Mouse (Mus musculus) kidney, embryonic 15.5 days (tissue): ENCODE results near the gene Rab7b. TPM values are rescaled to one million over a fixed set of nuclear protein-coding genes. Genes with fewer than 3 reads are reported as not detected.
A peak's percentile ranks its signal among the peaks of the same experiment; 100 is the strongest.

ENCODE experiments used
- ATAC-seq: fragments of 200-750 bp; cut with Nextera tagmentation; replicated peaks from 2 replicates; pipeline ENCODE4 v1.8.0; 2017; ENCODE audit warnings: moderate TSS enrichment; ENCODE audit not compliant: low FRiP score
- H3K27ac ChIP-seq: fragments of 300-500 bp; sonication (generic); 2 replicates; pipeline ENCODE4 v1.5.1; 2015; ENCODE audit warnings: mild to moderate bottlenecking, inconsistent platforms
- H3K27me3 ChIP-seq: fragments of 300-500 bp; sonication (generic); 2 replicates; pipeline ENCODE4 v1.6.1; 2015; ENCODE audit warnings: inconsistent platforms
- H3K36me3 ChIP-seq: fragments of 300-500 bp; sonication (generic); 2 replicates; pipeline ENCODE4 v1.6.1; 2015; ENCODE audit warnings: inconsistent platforms
- H3K4me1 ChIP-seq: fragments of 300-500 bp; sonication (generic); 2 replicates; pipeline ENCODE4 v1.6.1; 2015; ENCODE audit warnings: inconsistent platforms
- H3K4me2 ChIP-seq: fragments of 300-500 bp; sonication (generic); 2 replicates; pipeline ENCODE4 v1.6.1; 2015; ENCODE audit warnings: moderate library complexity, mild to moderate bottlenecking, inconsistent platforms
- H3K4me3 ChIP-seq: fragments of 300-500 bp; sonication (generic); replicated peaks from 2 replicates; pipeline ENCODE4 v1.5.1; 2015; ENCODE audit warnings: mild to moderate bottlenecking, inconsistent platforms
- H3K9ac ChIP-seq: fragments of 300-500 bp; sonication (generic); 2 replicates; pipeline ENCODE4 v1.6.1; 2015; ENCODE audit warnings: mild to moderate bottlenecking, inconsistent platforms
- H3K9me3 ChIP-seq: fragments of 300-500 bp; sonication (generic); replicated peaks from 2 replicates; pipeline ENCODE4 v1.6.1; 2016; ENCODE audit warnings: inconsistent platforms
- WGBS: fragments of 180-500 bp; shearing (Covaris S2); methylation state at CpG from one replicate; pipeline ENCODE4 v1.1.7; 2015; ENCODE audit warnings: mixed read lengths; 5-methylcytosine and 5-hydroxymethylcytosine counted together
- polyA plus RNA-seq: library from polyadenylated mRNA; unstranded; fragments of >200 nt; fragmentation: Nextera tagmentation; extraction: Ambion mirVana; gene quantifications from 2 replicates; pipeline ENCODE4 v1.2.1, GENCODE M21; 2015

Rab7b gene
- polyA plus RNA-seq = 2.4 and 2.6 TPM in 2 replicates

DNA sequence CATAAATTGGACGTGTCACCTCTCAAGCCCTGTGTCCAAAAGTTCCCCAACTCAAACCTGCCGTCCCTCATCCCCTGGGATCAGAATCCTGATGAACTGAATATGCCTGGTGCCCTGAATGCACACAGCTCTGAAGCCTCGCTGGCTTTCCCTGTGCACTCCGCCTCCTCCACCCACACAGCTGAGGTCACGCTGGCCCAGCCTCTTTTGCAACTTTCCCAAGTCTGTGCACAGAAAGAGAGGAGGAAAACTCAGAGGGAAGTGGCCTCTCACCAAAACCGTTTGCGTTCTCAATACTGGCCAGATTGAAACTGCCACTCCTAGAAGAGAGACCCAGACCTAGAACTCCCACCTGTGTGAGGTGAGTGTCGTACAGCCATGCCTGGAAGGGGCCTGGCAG is at the start of gene Rab7b:
Rab7b (plus strand) TSS at position 221 of the 400 bp plus-strand sequence.
- WGBS = 35% methylated on average over 8 of the region's 8 CpGs
- Histone ChIP-seq H3K4me1 (peaks cover 6% of the 10 kb centered on the region), H3K9ac (no peak within 1 kb of the TSS), H3K9me3 (no peaks in the 10 kb centered on the region), H3K4me2 (peak within 1 kb of the TSS; percentile 25; the same call in 1 of the 2 replicates), H3K27ac (no peak within 1 kb of the TSS), H3K27me3 (no peaks in the 10 kb centered on the region), H3K4me3 (no peak within 1 kb of the TSS), H3K36me3 (no peaks in the 10 kb centered on the region)
- ATAC-seq = no peak

DNA sequence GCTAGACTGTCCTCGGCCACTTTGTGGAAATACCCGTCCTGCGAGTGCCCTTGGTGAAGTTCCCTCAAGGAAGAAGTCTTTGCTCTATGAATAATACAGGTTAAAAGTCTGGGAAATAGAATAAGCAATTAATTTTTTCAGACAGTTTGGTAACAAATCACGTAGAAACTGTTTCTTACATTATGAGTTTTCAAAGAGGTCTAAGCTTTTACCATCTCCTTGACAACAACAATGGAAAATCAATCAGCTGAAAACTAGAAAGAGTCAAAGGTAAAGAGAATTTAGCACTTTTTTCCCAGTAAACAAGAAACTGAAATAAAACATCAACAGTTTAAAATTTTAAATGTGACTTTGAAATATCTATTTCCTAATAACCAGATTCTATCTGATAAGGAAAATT is 48.4 kb upstream of the Rab7b start:
- H3K36me3 ChIP-seq = no peaks in the 10 kb centered on the region
- WGBS = 80% methylated on average over 4 of the region's 4 CpGs

DNA sequence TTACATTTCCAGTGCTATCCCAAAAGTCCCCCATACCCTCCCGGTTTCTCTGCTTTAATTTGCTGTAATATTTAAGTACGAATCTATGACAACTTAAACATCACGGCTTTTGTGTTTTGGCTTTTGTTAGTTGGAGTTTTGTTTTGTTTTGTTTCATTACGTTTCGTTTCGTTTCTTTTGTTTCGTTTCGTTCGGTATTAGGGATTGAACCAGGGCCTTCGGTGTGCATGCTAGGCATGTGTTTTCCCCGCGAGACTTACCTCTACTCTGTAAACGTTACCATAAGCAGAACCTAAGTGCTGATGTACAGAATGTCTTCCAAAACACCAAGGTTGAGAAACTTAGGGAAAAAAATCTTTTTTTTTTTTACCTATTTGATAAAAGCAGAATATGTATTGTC is 46.9 kb upstream of the Rab7b start:
- no peaks in the 10 kb centered on the region for H3K27me3 ChIP-seq
- no peak overlapping the region for H3K4me2 ChIP-seq
- no peak overlapping the region for H3K4me3 ChIP-seq
- ATAC-seq = no peak
- no peaks in the 10 kb centered on the region for H3K9me3 ChIP-seq
- no peak overlapping the region for H3K27ac ChIP-seq
- H3K4me1 ChIP-seq = no peaks in the 10 kb centered on the region
- no peak overlapping the region for H3K9ac ChIP-seq
- no peaks in the 10 kb centered on the region for H3K36me3 ChIP-seq
- 92% methylated on average over 13 of the region's 13 CpGs for WGBS

More for the DNA sequence above, 48.4 kb upstream of the Rab7b start:
- H3K4me1 ChIP-seq = no peaks in the 10 kb centered on the region
- no peak overlapping the region for H3K4me2 ChIP-seq
- no peak overlapping the region for H3K4me3 ChIP-seq
- no peak overlapping the region for H3K9ac ChIP-seq
- H3K27ac ChIP-seq = no peak overlapping the region
- ATAC-seq = no peak
- no peaks in the 10 kb centered on the region for H3K9me3 ChIP-seq
- H3K27me3 ChIP-seq = no peaks in the 10 kb centered on the region

DNA sequence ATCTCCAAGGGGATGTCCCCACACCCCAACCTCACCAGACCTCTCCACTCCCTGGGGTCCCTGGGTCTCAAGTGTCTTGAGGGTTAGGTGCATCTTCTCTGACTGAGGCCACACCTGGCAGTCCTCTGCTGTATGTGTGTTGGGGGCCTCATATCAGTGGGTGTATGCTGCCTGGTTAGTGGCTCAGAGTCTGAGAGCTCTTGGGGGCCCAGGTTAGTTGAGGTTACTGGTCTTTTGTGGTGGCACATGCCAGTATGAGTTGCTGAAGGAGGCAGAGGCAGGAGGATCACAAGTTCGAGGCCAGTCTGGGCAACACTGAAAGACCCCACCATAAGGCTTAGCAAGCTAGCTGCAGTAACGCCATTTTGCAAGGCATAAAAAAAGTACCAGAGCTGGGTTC is 46.2 kb upstream of the Rab7b start:
- Histone ChIP-seq H3K36me3 (no peaks in the 10 kb centered on the region), H3K9me3 (no peaks in the 10 kb centered on the region), H3K9ac (no peak overlapping the region), H3K4me3 (no peak overlapping the region), H3K27ac (no peak overlapping the region), H3K4me1 (no peaks in the 10 kb centered on the region), H3K27me3 (no peaks in the 10 kb centered on the region), H3K4me2 (no peak overlapping the region)
- 95% methylated on average over 2 of the region's 2 CpGs for WGBS
- no peak for ATAC-seq

DNA sequence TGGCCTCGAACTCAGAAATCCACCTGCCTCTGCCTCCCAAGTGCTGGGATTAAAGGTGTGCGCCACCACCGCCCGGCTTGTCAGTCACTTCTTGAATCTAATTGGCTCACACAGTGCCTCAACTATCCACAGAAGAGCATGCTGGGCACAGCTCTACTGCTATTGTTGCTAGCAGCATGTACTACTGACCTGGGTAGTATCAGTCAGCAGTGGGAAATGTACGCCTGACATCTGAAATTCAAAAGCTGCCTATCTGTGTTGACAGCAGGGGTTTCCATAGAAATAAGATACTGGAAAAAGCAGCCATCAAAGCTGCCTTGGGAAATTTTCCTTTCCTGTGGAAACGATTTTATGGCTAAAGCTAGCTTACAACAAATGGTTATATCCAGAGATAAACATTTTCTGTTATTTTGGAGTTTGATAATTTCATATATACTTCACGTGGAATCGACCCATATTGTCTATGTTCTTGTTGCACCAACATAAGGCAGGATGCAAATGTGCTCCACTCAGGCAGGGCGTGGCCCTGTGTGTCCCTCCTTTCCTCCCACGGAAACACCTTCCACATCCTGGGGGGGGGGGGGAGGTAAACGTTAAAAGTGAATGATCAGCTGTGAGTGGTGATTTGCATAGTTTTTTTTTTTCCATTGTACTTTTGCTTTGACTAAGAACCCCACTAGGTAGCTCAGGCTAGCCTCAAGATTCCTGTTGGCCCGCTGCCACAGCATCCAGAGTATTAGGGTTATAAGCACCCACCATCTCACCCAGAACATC is 35.6 kb upstream of the Rab7b start:
- 79% methylated on average over 12 of the region's 12 CpGs for WGBS
- no peak overlapping the region for H3K4me2 ChIP-seq
- H3K4me1 ChIP-seq = peaks cover 7% of the 10 kb centered on the region
- no peak overlapping the region for H3K9ac ChIP-seq
- no peak overlapping the region for H3K27ac ChIP-seq
- no peaks in the 10 kb centered on the region for H3K36me3 ChIP-seq
- H3K9me3 ChIP-seq = no peaks in the 10 kb centered on the region
- no peak for ATAC-seq
- H3K4me3 ChIP-seq = no peak overlapping the region
- no peaks in the 10 kb centered on the region for H3K27me3 ChIP-seq

DNA sequence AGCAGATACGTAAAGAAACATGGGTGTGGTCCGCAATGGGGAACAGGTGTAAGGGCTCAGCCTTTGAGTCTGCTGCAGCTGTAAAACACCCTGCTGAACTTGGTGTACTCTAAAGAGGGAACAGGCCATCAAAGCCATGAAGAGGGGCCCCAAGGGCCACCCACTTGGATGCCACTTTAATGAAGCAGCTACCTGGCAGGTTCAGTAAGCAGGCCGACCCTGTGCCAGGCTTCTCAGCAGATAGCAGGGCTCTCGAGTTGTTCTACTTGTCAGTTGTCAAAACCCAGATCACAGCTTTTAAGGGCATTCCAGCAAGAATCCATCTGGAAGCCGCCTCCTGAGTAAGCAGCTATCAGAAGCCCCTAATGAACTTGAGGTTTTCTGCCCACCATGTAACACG is 32.9 kb upstream of the Rab7b start:
- Histone ChIP-seq H3K4me2 (no peak overlapping the region), H3K9ac (no peak overlapping the region), H3K4me3 (no peak overlapping the region), H3K27ac (no peak overlapping the region), H3K9me3 (no peaks in the 10 kb centered on the region), H3K36me3 (no peaks in the 10 kb centered on the region), H3K27me3 (no peaks in the 10 kb centered on the region), H3K4me1 (peaks cover 8% of the 10 kb centered on the region)
- ATAC-seq = no peak
- 82% methylated on average over 6 of the region's 6 CpGs for WGBS

DNA sequence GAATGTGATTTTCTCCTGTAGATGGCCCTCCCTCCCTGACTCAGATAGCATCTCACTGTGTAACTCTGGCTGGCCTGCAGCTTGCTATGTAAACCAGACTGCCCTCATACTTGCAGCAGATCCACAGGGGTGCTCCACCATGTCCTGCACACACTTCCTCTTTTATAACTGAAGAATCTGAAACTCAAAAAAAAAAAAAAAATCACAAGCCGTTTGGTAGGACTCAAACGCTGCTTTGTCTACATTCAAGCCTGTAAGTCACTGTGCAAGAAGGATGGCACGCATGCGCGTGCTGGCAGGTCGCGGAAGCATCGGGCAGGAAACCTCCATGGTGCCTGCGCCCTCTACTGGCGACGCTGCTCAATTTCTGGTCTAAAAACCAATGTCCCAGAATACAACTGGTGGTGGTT is 30.5 kb upstream of the Rab7b start:
- Histone ChIP-seq H3K27ac (peak overlapping the region; percentile 69), H3K9me3 (no peaks in the 10 kb centered on the region), H3K27me3 (no peaks in the 10 kb centered on the region), H3K4me3 (peak overlapping the region; percentile 26), H3K36me3 (no peaks in the 10 kb centered on the region), H3K9ac (0 out of 2 replicates have a peak overlapping the region, but pooled peaks have one; percentile 5), H3K4me1 (peaks cover 8% of the 10 kb centered on the region), H3K4me2 (peak overlapping the region; percentile 55)
- ATAC-seq = peak; percentile 87
- WGBS = 1% methylated on average over 11 of the region's 11 CpGs

DNA sequence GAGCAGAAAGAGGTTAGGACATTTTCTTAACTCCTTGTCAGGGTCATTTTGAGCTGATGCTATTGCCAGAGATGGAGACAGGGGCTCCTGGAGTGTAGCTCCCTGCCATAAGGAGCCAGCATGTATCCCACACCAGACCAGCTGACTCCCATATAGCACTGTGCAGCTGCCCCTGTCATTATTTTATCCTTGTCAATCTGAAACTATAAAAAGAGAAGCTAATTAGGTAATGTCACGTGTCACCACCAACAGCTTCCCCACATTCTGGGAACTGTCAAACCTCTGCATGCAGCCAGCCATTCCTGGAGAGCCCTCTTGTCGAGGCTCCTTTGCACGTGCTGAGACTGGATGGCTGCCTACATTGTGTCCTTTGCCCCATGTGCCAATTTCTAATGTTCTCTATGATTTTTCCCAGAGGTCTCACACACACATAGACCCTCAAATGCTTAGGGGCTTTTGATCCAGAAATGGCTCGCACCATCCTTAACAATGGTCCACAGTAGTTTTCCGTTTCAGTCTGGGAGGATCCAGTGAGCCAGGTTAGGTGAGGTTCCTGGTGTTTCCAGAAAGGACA is 28.9 kb upstream of the Rab7b start:
- ATAC-seq = no peak
- no peak overlapping the region for H3K4me2 ChIP-seq
- H3K27me3 ChIP-seq = no peaks in the 10 kb centered on the region
- peaks cover 8% of the 10 kb centered on the region for H3K4me1 ChIP-seq
- H3K27ac ChIP-seq = no peak overlapping the region
- no peak overlapping the region for H3K4me3 ChIP-seq
- H3K9me3 ChIP-seq = no peaks in the 10 kb centered on the region
- H3K36me3 ChIP-seq = no peaks in the 10 kb centered on the region
- peak overlapping the region; percentile 3; the same call in 1 of the 2 replicates for H3K9ac ChIP-seq
- 83% methylated on average over 5 of the region's 5 CpGs for WGBS

DNA sequence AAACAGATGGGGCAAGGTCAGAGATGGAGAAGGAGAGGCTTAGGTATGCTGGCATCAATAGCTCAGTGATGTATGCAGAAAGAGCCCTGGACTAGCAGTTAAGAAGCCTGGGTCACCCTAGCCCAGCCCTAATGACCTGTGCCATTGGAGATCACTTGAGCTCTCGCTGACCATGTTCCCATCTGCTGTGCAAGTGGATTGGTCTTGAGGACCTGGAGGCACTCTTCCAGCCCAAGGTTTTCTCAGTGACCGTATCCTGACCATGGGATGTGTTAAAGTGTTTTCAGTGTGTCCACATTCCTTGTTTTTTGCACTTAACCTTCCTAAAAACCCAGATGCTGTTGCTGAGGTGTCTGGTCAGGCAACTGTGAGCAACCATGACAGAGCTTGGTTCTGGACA is 28.2 kb upstream of the Rab7b start:
- Histone ChIP-seq H3K4me3 (no peak overlapping the region), H3K4me1 (peaks cover 8% of the 10 kb centered on the region), H3K27me3 (no peaks in the 10 kb centered on the region), H3K9me3 (no peaks in the 10 kb centered on the region), H3K4me2 (no peak overlapping the region), H3K9ac (no peak overlapping the region), H3K27ac (no peak overlapping the region), H3K36me3 (no peaks in the 10 kb centered on the region)
- no peak for ATAC-seq
- 71% methylated on average over 2 of the region's 2 CpGs for WGBS

DNA sequence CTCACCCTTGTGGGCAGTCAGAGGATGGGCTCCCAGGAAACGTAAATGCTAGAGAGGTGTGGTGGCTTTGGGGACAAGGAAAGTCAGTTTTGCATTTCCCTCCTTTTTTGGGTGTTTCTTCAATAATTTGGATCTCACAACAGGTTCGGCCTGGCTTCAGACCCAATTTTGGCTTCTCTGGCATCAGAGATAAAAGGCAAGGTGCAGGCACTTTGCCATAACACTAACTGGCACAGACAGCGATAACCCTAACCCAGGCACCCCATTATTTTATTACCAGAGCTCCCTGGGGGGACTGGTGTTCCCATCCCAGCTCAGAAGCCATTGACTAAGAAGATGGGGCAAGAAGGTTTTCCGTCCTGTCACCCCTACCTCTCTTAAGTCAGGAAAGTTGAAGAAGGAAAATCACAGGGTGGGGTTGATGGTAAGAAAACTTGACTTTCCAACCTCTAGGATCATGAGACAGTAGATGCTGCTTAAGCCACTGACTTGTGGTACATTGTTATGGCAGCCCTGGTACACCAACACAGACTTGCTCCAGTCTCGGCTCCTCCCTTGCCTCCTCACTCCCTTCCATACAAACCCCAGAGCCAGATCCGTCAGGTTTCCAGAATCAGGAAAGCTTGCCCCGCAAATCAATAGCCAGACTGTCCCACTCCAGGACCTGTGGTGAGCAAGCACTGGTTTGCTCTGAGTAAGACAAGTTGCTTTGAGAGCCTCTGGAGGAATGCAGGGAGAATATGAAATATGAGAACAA is 27.6 kb upstream of the Rab7b start:
- no peak overlapping the region for H3K9ac ChIP-seq
- no peak overlapping the region for H3K27ac ChIP-seq
- H3K4me3 ChIP-seq = no peak overlapping the region
- H3K4me1 ChIP-seq = peaks cover 8% of the 10 kb centered on the region
- H3K36me3 ChIP-seq = no peaks in the 10 kb centered on the region
- H3K9me3 ChIP-seq = no peaks in the 10 kb centered on the region
- no peak overlapping the region for H3K4me2 ChIP-seq
- WGBS = 78% methylated on average over 7 of the region's 7 CpGs
- ATAC-seq = no peak
- no peaks in the 10 kb centered on the region for H3K27me3 ChIP-seq

DNA sequence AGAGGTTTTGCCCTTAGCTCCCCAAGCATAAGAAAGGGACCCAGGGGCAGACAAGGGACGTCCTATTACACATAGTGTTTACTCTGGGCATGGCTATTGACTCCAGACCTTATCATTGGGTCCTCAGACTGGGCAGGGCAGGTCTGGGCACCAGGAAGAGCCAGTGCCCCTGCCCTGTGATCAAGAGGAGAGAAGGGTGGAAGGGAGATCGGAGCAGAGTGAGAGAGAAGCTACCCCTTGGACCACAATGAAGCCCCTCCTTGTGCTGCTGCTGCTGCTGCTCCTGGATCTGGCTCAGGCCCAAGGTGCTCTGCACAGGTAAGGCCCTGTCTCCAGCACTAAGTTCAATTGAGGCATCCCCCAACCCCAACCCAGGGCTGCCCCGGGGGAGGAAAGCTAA is 26.7 kb upstream of the Rab7b start:
- H3K4me3 ChIP-seq = no peak overlapping the region
- no peaks in the 10 kb centered on the region for H3K9me3 ChIP-seq
- peaks cover 8% of the 10 kb centered on the region for H3K4me1 ChIP-seq
- ATAC-seq = no peak
- no peak overlapping the region for H3K27ac ChIP-seq
- no peaks in the 10 kb centered on the region for H3K27me3 ChIP-seq
- no peaks in the 10 kb centered on the region for H3K36me3 ChIP-seq
- 59% methylated on average over 3 of the region's 3 CpGs for WGBS
- H3K9ac ChIP-seq = no peak overlapping the region
- no peak overlapping the region for H3K4me2 ChIP-seq

DNA sequence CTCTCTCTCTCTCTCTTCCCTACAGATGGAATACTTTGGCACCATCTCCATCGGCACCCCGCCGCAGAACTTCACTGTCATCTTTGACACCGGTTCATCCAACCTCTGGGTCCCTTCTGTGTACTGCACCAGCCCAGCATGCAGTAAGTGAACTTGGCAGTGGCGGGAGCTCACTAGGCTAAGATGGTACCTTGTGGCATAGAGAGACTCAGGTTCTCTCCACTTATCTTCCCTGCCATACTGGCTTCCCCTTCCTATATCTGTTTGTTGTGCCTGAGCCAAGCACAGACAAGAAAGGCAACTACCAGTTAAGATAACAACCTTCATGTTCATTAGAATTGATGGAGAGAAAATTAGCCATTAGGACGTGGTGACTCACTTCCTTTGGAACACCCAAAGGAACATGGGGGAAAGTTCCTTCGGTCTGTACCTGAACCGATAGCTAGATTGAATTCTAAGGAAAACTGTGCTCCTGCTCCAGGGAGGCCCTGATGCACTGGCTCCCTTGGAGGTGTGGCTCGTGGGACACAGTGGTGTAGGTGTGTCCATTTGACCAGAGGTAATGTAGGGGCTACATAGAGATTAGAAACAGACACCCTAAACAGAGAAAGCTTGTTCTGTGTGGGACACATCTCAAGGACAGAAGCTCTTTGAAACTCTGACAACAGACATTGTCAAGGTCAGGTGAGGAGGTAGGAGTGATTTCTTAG is 25.1 kb upstream of the Rab7b start:
- H3K4me3 ChIP-seq = no peak overlapping the region
- no peak for ATAC-seq
- no peaks in the 10 kb centered on the region for H3K27me3 ChIP-seq
- WGBS = 81% methylated on average over 9 of the region's 9 CpGs
- no peaks in the 10 kb centered on the region for H3K9me3 ChIP-seq
- no peaks in the 10 kb centered on the region for H3K4me1 ChIP-seq
- no peak overlapping the region for H3K27ac ChIP-seq
- no peaks in the 10 kb centered on the region for H3K36me3 ChIP-seq
- H3K4me2 ChIP-seq = no peak overlapping the region
- H3K9ac ChIP-seq = no peak overlapping the region
